ENCODE assay signal across 2 mouse cellular contexts in genomic region chr8:111924976-111925375, GRCm38 (mm10).
TF ChIP-seq lines count a peak whose summit lies in the region.

No protein-coding gene starts in this region.

TF ChIP-seq in CH12.LX, 34 proteins besides CTCF, POLR2A, EP300 and RAD21:
- peak; percentile 56; the same call in 1 of the 2 replicates for TF ChIP-seq MAFK (IDR thresholded peaks at IDR 0.05; ENCODE audit: insufficient replicate concordance, low read length)
- no peak for TF ChIP-seq RCOR1 (conservative IDR thresholded peaks at IDR 0.05; ENCODE audit: low read depth, low read length)

TF ChIP-seq in ES-E14, 5 proteins besides CTCF, POLR2A, EP300 and RAD21:
- no peak for TF ChIP-seq ZNF384 (IDR thresholded peaks at IDR 0.05; ENCODE audit: low read depth, low read length)
- TF ChIP-seq HCFC1 (IDR thresholded peaks at IDR 0.05; ENCODE audit: borderline replicate concordance, insufficient read depth, low read length) = no peak
- peak; percentile 99 for TF ChIP-seq MAFK (IDR thresholded peaks at IDR 0.05; ENCODE audit: insufficient read depth, low read depth, low read length)
- no peak for TF ChIP-seq ZC3H11A (IDR thresholded peaks at IDR 0.05; ENCODE audit: borderline replicate concordance, low read depth, low read length)
